Mouse (Mus musculus) spleen, postnatal 10 days (tissue): ENCODE results near the gene Smurf2.
A peak's percentile ranks its signal among the peaks of the same experiment; 100 is the strongest.

Experiments
- DNase-seq, 2 experiments: peaks; one replicate each; pipeline ENCODE4 v3.0.0; 2021 to 2022; ENCODE audit warnings: low spot score in 2 of 2

Gene Smurf2

DNA sequence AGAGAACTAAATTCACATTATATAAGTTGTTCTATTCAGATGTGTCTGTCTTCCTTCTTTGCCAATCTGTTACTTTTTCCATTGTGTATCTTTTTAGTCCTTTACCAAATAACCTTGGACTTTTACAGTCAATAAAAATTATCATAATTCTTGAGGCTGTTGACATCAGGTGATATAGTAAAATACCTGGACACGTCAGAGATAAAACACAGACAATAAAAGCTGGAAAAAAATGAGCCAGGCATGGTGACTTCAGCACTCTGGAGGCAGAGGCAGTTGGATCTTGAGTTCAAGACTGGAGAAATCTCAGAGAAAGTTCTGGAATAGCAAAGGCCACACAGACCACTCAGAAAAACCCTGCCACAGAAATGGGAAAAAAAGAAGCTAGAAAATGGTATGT is 13.3 kb downstream of the Smurf2 start:
- DNase-seq = no peak

DNA sequence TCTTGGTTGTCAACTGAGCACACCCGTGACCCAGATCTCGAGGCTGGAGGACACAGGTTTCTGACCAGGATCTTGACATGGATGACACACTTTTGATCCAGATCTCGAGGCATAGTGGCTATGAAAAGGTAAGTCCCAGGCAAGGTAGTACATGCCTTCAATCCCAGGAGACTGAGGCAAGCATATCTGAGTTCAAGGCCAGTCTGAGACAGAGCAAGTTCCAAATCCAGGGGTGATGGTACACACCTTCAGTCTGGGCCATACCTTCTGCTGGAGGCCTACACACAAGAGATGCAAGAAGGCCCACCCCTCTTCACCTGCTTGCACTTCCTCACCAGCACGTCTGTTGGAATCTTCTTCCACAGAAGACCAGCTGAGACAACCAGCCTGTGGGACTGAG is 14.8 kb downstream of the Smurf2 start:
- no peak for DNase-seq

DNA sequence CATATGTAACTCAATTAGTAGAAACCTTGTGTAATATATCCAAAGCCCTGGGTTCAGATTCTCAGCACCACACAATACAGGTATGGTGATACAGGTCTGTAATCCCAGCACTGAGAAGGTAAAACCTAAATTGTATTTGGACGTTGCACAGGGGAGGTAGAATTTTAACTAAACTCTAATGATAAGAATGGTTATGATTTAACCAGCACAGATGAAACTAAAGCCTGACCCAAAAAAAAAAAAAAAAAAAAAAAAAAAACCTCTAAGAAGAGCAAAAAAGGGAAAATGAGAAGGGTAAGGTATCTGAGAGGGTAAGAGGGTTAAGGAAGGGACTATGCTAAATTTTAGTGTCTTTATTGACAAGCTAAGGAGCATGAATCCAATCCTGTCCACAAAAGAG is 20.7 kb downstream of the Smurf2 start:
- DNase-seq = no peak

DNA sequence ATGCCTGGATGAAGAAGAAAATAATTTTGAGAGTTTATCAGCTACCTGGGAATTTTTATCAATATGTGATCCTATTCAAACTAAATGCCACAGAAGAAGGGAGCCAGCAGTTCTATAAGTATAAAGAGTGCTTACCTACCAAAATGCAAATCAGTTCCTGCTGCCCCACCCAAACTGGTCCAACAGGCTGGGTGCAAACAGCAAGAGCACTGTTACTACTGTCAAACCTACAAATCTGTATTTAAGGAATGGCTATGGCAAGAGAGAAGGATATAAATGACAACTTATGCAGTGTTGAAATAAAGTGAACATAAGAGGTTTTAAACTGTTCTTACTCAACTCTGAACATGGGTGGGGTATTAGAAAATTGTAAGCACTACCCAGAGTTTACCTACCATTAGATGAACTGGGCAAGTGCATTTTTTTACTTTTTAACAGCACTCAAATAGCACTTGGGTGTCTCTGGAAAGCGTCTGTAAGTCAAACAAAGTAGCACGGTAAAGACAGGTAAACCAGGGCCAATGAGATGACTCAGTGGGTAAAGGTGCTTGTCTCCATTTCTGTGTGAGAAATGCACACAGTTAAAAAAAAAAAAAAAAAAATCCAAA is 23.9 kb downstream of the Smurf2 start:
- DNase-seq = no peak

DNA sequence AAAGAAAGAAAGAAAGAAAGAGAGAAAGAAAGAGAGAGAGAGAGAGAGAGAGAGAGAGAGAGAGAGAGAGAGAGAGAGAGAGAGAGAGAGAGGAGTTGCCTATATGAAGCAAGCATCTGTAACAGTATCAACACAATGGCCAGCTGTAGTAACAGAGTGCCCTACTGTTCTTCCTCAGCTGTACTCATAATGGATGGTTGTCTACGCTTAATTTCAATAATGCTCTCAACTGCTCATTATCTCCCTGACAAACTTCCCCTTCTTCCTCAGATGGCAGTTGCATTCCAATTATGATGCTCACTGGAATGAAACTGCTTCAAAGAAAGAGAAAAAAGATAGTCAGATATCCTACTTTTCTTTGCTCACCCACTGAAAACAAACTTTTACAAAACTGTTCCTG is 36.9 kb downstream of the Smurf2 start:
- no peak for DNase-seq

DNA sequence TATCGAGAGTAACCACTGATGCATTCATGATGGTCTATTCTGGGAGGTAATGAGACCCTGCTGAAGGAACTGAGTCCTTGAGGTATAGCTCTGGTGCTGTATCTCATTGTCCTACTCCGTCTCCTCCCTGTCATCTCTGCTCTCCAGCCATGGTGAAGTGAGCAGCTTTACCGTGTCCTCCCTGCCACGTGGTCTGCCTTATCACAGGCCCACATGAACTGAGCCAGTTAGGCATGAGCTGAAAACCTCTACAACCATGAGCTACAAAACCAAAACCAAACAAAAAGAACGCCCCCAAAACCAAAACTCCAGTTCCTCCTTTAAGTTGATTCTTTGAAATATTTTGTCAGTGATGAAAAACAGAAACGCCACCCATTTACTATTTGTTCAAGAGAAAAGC is 47.9 kb downstream of the Smurf2 start:
- no peak for DNase-seq

DNA sequence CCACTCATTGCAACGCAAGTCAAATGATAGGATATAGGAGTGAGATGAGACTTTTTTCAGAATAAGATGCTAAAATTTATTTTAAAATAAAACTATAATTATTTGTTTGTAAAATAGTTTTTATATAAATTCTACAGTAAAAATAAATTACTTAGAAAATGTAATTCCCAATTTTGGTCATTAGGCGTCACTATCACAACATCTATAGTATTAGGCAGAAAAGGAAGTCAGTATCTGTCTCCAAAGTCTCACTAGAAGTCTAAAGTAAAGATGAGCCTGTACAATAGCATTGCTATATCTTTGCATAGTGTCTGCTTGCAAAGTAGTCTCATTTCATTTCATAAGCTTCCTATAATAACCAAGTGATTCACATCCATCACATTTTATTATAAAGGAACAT is 69.1 kb downstream of the Smurf2 start:
- DNase-seq = no peak

DNA sequence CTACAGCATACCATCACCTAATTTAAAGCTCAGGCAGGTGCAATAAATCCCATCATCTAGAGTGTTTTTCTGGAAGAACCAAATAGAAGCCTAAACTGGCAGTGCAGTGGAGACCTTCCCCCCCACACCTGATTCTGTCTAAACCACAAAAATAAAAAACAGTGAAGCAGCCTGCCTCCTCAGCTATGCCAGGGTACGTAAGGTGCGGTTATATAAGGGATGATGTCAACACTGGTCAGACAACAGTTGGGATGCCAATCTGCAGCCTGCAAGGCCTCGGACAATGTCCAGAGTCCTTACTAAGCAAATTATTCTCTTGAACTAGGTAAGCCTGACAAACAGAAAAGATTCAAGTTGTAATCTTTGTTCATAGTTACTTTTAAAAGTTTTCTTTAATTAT is 78.5 kb downstream of the Smurf2 start:
- no peak for DNase-seq

DNA sequence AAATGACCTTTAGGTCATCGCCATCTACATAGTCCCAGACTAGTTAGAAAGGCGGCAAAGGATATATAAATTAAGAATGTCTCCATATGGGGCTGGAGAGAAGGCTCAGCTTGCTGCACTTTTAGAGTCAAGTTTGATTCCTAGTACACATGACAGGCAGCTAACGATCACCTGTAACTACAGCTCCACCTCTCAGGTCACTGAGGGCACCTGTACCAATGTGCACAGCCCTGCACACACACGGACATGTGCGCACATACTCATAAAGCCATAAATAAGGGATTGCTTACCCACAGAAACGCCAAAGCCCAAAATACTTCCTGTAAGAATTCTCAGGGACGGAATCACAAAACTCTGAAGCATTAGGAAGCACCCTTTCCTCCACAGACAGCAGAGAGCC is 92.4 kb downstream of the Smurf2 start:
- DNase-seq = no peak

DNA sequence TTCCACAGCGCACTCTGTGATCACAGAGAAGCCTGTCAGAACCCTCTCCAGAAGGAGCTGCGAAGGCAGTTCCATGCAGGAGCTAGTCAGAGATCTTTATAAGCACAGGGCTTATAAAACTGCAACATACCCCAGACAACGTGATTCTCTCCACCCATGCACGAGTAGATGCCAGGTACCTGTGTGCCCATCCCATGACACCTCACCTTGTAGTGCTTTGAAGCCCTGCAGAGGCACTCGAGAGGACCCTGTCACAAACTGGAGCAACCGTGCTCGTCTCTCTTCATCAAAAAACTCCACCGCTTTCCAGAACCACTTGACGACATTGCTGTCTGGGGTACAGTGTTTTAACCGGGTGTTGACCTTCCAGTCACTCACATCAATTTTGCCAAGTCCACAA is 96.1 kb downstream of the Smurf2 start:
- no peak for DNase-seq

DNA sequence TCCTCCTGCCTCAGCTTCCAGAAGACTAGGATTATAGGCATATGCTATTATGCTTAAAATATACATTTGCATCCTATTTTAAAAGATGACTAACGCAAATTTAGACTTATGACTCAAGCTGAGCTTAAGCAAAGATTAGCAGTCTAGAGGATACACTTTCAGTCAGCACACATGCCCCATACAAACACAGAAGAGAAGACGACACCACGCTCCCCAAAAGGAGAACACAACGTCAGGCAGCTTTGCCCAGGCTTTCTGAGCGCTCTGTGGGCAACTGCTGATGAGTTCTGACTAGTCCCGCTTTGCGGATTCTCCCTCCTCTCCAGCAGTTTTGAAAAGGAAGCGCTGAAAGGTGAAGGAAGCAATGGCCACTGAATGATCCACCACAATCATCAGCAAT is 96.8 kb downstream of the Smurf2 start:
- no peak for DNase-seq

DNA sequence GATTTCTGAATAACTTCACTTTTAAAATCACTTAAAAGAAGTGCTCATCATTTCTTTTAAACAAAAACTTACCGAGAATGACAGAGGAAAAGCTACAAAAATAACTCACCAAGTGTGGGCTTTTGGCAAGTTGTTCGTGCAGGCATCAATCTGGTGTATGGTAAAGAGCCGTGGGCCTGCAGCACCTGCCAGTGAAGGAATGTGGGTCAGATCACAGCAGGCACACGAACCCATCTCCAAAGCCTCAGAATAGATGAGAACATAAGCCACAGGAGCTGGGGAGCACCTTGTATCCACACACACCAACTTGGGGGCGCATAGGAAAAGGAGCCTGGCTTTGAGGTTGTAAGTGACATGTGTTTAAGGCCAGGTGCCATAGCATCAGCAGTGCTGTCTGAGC is 97.6 kb downstream of the Smurf2 start:
- DNase-seq = no peak

DNA sequence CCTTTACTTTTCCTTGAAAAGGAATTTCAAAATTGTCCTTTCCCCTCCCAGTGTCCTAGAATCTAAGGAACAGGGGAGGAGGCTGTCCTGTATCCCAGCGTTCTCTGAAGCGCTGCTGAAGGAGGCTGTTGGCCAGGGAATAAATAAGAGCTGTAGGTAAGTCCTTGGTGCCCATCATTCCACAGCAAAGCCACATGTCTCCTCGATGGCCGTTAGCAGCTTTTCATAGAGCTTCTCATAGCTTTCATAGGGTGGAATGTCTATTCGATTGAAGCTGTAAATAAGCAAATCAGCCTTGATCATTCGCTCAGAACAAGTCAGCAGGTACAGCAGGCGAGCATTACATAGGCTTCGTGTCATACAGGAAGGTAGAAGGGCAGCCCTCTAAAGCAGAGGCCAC is 98.0 kb downstream of the Smurf2 start:
- DNase-seq = no peak

DNA sequence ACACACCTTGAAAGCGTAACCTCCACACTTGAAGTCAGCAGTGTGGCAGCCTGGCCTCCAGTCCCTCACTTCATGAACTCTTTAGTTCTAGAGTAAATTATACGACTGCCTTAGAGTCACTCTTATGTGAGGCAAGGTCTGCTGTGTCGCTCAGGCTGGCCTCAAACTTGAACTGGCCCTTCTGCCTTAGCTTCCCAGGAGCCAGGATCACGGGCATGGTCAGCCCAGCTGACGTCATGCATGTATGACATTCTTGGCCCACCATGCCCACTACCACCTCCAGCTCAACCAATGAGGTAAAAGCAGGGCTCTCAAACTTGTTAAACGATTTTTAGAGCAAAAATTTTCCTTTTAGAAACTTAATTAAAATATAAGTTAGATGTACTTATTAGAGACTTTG is 99.1 kb downstream of the Smurf2 start:
- no peak for DNase-seq

DNA sequence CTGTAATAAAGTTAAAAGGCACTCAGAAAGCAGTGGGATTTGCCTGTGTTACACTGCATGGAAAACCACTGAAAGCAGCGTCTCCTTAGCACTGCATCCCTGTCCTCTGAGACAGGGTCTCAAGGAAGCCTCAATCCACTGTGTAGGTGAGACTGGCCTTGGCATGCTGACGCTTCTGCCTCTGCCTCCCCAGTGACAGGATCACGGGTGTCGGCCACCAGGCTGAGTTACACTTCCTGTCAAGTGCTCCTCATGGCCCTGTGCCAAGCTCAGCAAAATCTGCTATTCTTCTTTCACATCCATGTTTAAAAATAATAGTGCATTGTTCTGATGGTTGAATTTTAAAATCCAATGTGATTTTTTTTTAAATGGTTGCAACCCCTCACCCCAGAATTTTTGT is 99.5 kb downstream of the Smurf2 start:
- DNase-seq = peak in 1 of 2 experiments; percentile 54

DNA sequence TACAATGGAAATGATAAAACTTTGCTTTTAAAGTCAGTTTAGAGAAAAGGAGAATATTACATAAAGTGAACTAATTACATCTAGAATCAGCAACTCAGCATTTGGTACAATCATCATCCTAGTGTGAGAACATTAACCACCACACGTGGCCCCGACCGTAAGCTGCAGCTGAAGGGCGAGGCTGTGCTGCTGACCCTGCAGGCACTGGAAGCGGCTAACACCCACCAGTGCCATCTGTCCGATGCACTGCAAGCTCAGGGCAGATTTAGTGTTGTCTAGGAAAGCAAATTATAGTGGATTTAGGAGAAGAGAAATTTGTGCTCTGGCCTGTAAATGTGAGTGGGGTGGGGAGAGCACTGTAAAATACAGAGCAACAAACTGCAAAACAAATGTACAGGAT is 100.3 kb downstream of the Smurf2 start:
- DNase-seq = no peak

DNA sequence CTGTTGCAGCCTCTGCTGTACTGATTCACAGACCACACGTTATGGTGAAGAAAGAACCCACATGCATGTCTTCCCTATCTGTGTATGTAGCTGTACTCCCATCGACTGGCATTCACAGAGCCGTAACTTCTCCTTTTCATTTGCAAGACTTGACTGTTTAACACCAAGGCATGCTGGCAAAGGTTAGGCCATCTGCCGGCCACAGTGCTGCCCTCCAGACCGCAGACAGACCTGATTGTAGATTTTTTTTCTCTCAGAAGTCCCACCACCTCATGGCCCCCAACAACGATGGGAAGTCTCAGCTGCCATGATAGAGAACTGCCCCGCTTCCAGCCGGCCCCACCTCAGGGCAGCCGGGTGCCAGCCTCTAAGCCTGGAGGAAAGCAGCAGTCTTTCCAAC is 100.9 kb downstream of the Smurf2 start:
- no peak for DNase-seq

DNA sequence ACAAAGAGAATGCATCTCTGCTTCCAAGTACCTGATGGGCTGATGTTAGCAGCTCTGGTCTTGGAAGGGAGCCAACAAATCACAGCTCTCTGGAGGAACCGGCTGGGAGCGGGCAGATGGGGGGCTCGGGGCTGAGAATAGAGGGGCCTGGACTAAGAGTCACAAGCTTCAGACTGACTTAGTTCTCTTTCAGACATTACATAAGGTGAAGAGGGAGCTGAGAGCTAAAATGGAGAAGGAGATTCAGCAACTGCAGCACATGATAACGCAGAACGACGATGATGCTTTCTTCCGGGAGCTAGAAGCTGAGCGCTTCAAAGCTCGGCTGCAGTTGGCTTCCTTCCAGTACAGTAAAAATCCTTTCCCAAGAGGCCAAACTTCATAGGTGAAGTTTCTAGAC is 102.2 kb downstream of the Smurf2 start:
- no peak for DNase-seq

DNA sequence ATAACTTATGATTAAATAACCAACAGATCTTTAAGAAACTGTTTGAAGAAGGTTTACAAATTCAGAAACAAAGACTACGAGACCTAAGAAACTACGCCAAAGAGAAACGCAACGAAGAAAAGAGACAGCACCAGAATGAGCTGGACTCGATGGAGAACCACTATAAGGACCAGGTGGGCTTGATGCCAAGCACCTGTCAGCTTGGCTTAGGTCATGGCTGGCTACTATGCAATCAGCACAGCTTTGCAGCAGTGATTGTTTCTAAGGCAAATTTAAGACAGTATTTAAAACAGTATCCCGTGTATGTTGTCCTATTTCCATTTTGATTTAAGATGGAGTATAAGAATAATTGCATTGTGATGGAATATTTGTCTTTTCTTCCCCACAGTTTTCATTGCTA is 102.7 kb downstream of the Smurf2 start:
- no peak for DNase-seq

DNA sequence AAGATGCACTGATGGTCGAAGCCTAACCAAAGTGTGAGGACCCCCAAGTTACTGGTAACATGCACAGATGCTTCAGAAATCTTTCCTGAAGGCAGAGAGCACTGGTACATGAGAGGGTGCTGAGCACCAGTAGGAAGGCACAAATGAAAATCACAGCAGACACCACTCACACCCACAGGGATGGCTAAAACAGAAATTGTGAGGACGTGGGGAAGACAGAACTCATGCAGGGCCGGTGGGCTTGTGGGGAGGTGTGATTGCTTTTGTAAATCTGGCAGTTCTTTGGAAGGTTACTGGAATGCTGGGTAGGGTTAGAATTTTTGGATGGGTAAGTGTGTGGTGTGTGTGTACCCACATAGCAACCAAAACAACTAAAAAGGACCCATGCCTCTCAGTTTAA is 103.4 kb downstream of the Smurf2 start:
- no peak for DNase-seq

DNA sequence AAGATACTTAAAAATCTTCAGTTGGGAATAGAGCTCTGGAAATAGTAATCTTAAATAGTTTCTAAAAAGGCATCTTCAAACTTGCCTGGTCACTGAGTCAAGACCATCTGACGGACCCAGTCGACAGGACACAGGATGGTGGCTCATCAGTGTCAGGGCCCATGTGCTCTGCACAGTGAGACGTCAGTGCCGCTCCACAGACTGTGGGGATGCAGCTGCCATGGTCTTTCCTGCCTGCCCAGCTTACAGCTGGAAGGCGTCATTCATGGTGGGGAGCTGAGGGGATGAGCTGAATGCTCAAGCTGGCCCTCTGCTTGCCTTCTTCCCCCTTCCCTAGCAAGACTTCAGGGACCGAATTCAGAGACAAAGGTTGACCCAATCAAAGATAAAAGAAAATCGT is 104.2 kb downstream of the Smurf2 start:
- no peak for DNase-seq

DNA sequence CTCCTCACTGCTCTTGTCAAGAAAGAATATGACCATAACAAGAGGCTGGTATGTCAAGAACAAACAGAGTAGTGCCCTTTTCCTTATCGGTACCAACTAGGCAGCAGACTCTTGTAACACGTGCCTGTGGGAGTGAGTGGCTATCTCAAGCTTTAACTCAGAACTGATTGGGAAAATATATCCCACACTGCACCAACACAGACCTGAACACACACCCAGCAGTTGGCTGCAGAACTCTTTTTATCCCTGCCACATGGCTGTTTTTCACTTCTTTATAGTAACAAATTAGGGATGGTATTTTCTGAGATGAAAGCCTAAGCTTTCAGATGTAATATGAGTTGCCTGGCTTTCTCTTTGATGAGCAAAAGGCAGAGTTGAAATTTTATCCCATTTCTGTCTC is 104.8 kb downstream of the Smurf2 start:
- no peak for DNase-seq

DNA sequence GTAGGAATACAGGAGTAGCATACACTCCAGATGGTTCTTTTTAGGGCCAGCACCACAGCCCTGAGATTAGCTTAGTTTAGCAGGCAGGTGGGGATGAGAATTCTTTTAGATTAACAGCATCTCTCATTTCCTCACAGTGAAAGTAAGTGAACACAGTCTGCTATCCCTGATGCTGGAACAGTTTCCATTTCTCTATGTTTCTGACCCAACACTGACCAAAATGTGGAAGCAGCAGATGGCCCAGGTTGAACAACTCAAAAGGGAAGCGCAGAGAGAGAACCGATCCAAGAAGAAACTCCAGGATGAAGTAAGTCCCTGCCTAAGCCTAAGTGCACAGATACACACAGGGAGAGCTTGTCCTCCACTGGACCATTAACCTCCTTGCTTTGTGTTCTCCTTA is 105.2 kb downstream of the Smurf2 start:
- no peak for DNase-seq

DNA sequence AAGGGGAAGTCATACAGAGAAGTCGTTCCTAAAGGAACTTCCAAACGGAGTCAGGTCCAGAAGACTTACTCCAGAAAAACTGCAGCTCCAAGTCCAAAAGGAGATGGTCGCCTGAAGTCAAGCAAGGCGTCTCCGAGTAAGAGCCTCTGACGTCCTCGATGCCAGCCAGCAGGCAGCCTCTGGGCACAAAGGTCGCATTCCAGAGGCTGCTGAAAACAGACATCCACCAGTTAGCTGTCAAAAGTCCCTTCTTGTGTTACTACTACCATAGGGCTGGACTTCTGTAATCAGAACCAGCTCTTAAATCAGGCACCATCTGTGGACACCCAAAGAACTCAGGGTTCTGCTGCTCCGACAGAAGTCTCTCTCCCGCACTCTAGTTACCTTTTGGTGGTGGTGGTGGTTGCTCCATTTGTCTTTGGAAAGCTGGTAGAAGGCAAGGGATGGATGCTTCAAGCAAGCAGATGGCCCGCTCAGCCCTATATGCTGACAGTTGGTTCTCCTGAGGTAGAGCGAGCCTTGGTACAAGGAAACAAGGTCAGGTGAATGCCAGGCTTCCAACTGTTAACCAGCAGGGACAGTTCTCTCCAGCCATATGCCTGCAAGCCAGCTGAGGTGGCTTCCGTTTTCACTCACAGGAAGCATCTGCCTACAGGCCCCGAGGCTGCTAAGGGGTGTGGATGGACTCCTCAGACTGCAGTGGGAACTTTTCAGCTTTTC is 105.8 kb downstream of the Smurf2 start:
- DNase-seq = no peak
